Mouse (Mus musculus) ovary, postnatal 14 days (tissue): ENCODE measurements around the gene Gucy2f.
"Not testable (repeated sequence)": the region's sequence is repeated elsewhere in the genome, so short reads cannot be mapped to it uniquely, and the experiment has no call there.

ENCODE experiments used
- DNase-seq: peaks from one replicate; pipeline ENCODE4 v3.0.0; 2022; ENCODE audit warnings: low spot score

The Gucy2f gene

DNA sequence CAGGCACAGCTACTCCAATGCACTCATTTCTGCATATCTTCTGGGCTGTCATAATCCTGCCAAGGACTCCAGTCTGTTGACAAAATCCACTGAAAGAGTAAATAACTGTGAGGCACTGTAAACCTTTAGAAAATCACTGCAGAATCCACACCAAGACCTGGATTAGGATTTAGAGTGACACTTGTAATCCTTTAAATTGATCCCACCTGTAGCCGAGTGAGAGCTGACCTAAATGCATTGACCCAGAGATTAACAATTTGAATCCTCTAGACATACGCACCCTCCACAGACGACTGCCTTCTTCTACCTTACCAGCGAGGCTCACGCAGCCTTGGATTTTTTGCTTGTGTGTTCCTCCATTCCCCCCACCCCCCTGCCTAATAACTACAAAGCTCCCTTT is at the start of gene Gucy2f:
Gene Gucy2f (minus strand): TSS at position 101 of the 400 bp plus-strand sequence.
- no peak for DNase-seq

DNA sequence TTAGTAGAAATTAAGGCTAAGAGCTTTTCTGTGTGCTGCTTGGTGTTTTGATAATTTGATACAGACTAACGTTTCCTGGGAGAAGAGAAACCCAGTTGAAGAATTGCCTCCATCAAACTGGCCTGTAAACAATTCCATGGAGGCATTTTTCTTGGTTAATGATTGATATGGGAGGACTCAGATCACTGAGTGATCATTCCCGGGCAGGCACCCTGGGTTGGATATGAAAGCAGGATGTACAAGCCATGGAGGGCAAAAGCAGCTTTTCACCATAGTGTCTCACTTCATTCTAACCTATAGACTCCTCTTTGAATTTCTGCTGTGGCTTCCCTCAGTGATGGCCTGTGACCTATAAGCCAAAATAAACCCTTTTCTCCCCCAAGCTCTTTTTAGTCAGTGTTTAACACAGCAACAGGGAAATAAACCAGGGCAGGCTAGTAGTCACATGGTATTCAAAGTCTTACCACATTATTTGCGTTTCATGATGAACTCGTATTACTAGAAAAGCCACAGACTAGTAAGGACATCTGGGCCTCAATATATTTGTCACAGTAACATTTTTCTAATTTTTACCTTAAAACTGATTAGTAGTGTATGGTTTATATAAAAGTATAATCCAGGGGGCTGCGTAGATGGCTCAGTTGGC is 49.1 kb upstream of the Gucy2f start:
- DNase-seq: no peak

DNA sequence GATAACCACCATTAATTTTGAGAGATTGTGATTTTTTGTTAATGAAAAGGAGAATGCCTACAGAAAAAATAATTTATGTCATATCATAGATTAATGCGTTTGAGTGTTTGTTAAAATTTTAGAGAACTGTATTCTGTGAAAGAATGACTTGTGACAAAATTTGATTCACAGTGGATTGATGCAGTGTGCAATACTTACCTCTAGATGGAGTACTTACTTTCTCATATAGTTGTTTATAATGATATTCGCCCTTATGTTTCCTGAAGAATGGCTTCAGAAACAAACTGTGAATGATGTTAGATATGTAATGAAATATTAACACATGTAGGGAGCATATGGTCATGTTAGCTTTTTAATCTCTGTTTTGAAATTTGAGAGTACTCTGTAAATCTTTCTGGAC is 40.4 kb upstream of the Gucy2f start:
- DNase-seq: no peak

GRCm38 (mm10) chrX:142236146-142236545 is 39.4 kb upstream of the Gucy2f start:
- not testable (repeated sequence) for DNase-seq

DNA sequence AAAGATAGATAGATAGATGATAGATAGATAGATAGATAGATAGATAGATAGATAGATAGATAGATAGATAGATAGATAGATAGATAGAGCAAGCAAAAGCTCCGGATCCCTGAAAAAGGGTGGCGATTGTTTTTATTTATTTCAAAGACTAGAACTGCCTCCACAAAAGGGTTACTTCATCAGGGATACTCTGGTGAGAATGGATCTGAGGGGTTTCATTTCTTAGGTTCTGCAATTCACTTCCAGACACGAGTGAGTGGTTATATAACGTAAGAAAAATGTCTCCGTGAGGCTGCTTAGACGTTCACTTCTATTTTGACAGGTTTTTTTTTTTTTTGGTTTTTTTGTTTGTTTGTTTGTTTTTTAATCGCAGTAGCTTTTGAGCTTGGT is 32.0 kb upstream of the Gucy2f start:
- DNase-seq: no peak

GRCm38 (mm10) chrX:142228055-142228768 is 31.5 kb upstream of the Gucy2f start:
- DNase-seq: peak; percentile 54

DNA sequence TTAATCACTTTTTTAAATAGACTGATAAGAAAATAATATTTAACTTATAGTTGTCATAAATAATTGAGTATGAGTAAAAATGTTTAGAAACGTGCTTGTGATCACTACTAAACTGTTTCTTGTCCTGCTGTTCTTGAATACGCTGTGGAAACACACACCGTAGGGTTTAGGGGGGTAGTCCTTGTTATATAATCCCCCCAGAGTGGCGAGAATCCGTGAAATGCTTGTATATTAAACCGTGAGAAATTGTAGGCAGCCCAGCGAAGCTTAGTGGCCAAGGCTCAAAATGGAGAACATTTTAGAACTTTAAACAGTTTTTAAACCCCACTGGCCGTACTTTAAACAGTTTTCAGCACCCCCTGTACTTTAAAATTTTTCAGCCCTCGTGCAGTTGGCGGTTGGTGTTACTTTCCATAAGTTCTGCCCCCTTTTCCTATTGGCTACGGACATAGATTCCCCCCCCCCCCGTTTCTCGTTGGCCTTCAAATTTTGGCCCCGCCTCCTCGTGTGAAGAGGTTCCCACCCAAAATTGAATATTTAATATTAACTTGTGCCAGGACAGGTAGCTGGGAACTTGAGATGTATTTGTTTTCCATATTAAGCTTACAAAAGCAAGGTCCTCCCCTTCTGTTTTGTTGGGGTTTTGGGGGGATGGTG is 30.8 kb upstream of the Gucy2f start:
- no peak for DNase-seq

DNA sequence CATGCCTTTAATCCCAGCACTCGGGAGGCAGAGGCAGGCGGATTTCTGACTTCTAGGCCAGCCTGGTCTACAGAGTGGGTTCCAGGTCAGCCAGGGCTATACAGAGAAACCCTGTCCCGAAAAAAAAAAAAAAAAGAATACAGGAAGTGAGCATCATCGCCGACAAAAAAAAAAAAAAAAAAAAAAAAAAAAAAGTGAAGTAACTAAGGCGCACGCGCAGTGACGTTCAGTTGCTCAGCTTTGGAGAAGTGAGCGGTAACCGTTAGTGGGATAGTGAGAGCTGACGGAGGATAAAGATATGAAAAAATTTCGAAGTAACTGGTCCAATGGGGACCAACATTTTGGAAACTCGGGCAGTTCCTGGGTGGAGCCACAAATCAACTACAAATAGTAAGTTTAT is 29.8 kb upstream of the Gucy2f start, which contains the start of gene Nxt2:
Gene Nxt2 (plus strand): TSS at position 229 of the 400 bp plus-strand sequence.
- no peak for DNase-seq

DNA sequence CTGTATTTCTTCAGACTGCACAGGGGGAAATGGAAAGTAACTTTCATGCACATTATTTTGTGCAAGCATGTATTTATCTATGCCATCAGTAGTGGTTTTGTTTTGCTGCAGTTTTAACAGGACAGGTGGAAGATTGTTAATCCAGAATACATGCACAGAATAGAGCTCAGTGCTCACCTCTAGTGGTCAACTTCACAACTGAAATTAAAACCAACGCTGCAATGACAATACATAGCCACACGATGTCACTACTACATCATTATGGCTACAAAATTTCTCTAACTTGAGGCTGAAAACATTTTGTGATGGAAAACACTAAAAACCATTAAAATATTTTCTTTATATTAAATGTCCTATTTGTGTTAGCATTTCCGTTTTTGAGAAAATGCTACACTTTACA is 3.6 kb upstream of the Gucy2f start:
- DNase-seq: peak; percentile 9

DNA sequence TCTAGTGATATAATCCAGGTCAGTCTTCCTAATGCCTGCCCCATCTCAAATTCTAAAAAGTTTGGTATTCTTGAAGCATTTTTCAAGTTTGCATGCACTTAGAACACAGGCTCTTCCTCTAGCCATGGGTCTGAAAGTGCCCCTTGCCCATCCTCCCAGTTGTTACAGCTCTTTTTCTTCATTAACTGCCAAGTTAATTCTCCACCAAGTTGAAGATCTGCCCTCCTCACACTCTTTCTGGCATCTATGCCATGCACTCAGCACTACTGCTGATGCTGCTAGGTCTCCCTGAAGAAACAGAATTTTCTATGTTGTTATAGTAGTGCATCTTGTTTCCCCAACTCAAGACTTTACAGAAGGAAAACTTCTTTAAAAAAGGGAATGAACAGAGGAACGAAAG is 1.2 kb downstream of the Gucy2f start:
- no peak for DNase-seq

DNA sequence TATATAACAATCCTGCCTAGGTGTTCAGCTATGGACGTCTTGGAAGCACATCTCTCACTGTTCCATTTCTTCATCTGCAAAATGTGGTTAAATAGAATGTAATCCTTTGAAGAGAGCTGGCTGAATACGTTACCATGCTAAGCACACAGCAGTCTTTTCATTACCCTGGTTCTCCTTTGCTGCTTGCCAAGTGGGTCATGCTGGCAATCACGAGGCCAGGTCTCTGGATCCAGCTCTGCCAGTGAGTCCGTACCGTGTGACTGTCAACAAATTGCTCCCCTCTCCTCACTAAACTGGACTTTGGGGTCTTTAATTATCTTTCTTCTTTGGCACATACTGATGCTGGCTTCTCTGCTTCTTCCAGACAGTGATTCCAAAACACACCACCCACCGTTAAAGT is 2.3 kb downstream of the Gucy2f start:
- DNase-seq: no peak

- no peak for DNase-seq
These were observed 6.4 kb downstream of the Gucy2f start for GRCm38 (mm10) chrX:142190355-142190754.

DNA sequence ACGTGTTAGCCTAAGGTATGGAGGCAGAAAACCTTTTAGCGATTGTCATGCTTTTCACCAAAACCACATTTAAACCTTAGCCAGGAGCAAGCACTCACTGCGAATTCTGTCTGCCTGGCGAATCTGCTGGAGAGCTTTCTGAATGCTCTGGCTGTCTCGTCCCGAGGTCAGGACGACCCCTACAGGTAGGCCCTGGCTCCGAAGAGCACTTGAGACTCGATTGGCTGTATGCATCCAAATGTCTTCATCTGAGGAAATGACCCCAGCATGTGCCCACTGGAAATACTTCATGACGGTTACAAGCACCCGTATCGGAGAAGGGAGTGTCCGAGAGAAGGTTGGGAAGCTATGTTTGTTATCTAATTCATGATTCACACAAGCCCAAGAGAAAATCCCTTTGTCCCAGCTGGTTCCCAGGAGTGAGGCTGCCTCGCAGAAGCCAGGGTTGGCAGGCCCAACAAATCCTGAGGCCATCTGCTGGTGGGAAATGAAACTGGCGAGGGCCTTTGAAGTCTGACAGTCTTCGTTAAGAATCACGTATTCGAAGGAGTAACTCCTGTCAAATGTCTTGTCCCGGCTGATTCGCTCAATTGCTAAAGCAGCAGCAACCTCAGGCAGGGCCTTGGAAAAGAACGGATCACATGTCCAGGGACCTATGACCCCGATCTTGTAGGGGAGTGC is 7.6 kb downstream of the Gucy2f start:
- DNase-seq: peak; percentile 13

- no peak for DNase-seq
These were observed 14.7 kb downstream of the Gucy2f start for GRCm38 (mm10) chrX:142182026-142182425.

DNA sequence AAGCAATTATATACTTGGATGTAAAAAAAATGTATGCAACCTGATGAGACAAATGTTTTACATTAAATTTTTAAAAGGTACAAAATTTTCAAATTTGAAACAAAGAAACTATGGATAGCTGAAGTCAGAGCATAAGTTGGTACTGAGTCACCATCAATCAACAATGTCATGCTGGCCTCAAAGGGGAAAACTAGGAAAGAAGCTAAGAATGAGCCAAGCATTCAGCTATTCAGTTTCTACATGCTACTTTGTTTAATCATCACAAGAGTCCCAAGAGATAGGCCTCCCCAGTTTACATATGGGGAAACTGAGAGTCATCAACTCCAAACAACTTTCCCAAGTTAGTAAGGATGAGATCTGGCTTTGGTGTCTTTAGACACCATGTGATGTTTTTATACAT is 19.8 kb downstream of the Gucy2f start:
- DNase-seq: no peak

DNA sequence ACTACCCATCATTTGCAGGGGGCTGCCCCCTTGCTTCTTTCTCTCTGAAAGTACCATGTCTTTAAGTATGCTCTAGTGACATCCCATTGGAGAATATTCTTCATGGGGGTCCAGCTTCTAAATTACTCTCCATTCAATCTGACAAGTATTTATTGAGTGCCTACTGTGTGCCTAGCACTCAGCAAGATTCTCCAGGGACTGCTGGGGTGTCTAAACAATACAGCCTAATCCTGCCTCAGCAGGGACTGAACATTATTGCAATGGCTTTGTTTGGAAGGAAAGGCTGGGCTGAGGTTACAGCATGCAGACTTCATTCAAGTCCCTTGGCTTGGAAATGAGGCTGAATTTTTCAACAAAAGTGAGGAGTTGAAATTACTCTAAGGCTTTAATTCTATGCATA is 81.0 kb downstream of the Gucy2f start:
- no peak for DNase-seq

GRCm38 (mm10) chrX:142111236-142111635 is 85.5 kb downstream of the Gucy2f start:
- DNase-seq: no peak

DNA sequence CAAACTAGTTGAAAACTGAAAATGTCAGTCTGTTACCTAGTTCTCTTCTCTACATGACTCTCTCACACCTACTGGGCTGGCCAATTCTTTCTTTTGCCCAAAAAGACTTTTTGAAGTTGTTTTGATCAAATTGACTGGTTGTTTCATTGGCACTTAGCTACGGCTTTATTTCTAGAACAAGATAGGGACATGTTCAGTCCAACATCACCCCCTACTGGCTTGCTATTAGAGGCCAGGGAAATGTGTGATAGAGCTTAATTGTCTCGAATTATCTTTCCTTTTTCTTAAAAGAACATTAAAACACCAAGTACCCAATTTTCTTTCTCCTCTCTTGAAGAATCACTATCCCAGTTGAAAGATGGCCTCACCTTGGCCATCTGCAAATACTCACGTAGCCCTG is 99.8 kb downstream of the Gucy2f start:
- DNase-seq: peak; percentile 6

- no peak for DNase-seq
These were observed 101.2 kb downstream of the Gucy2f start for GRCm38 (mm10) chrX:142095579-142095978.

GRCm38 (mm10) chrX:142062585-142062984 is 134.1 kb downstream of the Gucy2f start:
- DNase-seq: no peak
